Mouse (Mus musculus) adrenal gland, adult 2 months (tissue): Measurements from ENCODE around the gene Lat. TPM values are rescaled to one million over a fixed set of nuclear protein-coding genes. Genes with fewer than 3 reads are reported as not detected.
"Not testable (repeated sequence)": the region's sequence is repeated elsewhere in the genome, so short reads cannot be mapped to it uniquely, and the experiment has no call there.

Experiments
- DNase-seq: peaks from one replicate; pipeline ENCODE4 v3.0.0; 2021
- microRNA-seq, 2 experiments: library from miRNA; unstranded; fragments of <30 nt; microRNA quantifications; one replicate each; pipeline ENCODE4 v1.2.0; 2021
- polyA plus RNA-seq: library from polyadenylated mRNA; depleted of rRNA; stranded (reverse); fragments of >200 nt; gene quantifications from 2 replicates; pipeline ENCODE4 v1.2.3, GENCODE M21; 2012; rRNA removed
- total RNA-seq, 2 experiments: library from RNA; stranded (reverse); gene quantifications; 2 replicates each; pipeline ENCODE4 v1.2.3; 2021

Lat gene
- total and polyA plus RNA-seq, 3 experiments = 0.43 to 1.2 (median 1.1) TPM

DNA sequence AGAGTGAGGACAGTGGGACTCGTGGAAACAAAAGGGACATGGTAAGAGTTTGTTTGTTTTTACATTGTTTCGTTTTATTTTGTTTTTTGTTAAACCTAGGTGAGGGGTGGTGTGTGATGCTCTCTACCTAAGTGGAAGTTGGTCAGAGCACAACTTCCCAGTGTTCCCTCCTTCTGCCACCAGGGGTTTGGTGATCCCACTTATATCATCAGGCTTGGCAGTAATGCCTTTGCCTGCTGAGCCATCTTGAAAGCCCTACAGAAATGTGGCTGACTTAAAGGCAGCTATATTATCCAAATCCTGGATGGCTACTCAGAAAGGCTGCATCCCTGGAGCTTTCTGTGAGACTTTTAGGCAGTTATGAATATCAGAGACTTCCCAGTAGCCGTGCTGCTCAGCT lies 36.7 kb downstream of the Lat start:
- DNase-seq = no peak

DNA sequence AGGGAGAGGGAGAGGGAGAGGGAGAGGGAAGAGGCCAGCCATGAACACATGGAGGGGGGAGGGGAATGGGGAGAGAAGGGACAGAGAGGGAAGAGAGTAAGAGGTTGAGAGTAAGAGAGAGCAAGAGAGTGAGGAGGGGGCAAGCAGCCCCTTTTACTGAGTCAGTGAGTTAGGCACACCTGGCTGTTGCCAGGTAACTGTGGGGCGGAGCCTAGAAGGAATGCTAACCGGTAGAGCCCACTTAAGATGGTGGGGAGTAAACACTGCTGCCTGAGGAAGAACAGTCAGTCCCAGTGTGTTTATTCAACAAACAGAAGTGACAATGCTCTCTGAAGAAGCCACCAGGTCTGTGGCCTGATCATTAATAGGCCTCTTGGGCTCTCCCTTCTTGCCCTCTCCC lies 38.7 kb downstream of the Lat start:
- DNase-seq = no peak

DNA sequence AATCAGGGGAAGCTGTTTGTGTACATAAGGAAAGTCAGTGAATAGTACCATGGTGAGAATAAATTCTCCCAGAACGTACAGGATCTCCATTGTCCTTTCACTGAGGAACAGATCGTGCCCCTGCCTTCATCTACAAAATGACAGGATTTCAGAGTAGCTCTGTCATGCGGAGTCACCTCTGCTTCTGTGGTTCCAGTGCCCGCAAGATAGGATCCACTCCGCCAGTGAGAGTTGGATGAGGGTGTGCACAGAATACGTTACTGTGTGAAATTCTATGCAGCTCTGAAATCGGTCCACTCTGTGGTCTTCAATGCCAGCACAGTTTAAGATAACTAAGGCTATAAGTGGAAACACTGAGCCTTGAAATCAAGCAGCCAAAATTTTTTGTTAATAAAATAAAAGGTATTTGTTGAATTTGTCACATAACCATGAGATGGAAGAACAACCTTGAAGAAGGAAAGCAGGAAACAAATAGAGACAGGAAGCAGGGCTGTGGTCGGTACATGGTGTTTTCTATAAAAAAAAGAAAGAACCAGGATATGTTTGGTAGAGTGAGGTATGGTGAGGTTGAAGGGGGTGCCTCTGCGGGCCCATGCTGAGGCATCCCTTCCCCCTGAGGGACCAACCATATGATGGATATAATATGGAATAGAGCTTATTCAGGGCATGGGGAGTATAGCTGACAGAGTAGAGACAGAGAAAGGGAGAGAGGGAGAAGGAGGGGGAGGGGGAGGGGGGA lies 39.3 kb downstream of the Lat start:
- no peak for DNase-seq

DNA sequence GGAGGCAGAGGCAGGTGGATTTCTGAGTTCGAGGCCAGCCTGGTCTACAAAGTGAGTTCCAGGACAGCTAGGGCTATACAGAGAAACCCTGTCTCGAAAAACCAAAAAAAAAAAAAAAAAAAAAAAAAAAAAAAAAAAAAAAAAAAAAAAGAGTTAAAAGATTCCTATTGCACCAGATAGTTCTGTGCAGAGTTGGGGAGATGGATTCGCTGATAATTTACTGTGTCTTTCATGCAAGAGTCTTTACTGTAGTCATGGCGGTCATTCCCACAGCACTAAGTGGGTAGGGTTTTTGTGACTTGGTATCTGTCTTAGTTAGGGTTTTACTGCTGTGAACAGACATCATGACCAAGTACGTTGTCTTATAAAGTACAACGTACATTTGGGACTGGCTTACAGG lies 40.5 kb downstream of the Lat start:
- DNase-seq = not testable (repeated sequence)

DNA sequence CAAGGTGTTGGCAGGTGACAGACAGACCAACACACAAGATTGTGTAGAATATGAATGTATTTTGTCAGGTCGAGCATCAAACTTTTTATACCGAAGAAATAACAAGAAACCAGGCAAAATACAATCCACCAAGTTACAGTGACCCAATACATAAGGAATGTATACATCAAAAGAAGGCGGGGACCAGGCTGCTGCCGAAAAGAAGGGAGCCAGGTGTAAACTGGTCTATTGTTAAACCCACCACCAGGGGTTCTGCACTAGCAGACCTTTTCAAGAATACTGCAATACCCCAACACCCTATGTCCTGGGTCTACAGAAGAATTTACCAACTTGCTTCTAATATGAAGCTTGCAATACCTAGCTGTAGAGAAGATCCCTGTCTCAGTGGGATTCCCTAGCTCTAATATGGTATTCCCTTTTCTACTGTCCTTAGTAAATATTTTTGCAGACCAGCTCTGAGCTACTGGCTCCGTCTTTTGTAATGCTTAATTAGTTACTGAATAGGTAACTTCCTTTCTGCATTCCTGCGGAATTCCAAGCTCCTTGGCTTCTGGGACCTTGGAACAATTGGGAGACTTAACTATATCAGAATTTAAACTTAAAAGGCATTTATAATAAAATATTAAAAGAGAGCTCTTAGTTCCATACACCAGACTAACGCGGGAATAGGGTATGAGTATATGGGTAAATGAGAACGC lies 43.6 kb downstream of the Lat start:
- not testable (repeated sequence) for DNase-seq

DNA sequence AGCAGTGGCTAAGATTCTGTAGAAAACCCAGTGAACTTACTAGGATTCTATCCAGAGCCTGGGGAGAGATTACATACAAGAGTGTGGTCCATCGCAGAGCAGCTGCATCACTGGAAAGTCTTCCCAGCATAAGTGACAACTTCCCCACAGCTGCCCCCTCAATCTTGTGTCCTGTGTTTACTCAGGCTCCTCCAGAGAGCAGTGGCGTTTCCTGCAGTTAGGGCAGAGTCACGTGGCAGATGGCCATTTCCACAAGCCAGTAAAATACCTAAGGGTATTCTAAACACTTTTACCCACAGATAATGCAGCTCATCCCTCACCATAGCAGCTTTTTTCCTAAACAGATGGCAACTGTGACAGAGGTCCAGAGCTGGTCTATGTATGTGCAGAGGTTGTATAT lies 44.6 kb downstream of the Lat start:
- DNase-seq = no peak

DNA sequence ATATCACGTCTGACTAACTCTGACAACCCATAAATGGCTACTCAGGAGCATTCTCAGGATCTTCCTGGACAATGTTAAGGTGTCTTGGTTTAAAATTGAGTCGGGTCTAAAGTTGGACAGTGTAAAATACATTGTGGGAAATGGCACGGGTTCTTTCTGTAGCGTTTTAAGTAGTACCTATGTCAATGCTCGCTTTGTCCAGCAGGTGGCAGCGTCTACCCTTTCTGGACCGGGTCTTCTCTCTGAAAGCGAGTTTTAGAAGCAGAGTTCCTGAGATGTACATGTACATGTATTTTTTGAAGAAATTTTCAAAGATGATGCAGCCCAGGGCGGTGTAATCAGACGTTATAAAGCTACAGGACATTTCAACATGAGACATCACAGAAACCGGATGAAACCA lies 45.6 kb downstream of the Lat start:
- peak; percentile 69 for DNase-seq

DNA sequence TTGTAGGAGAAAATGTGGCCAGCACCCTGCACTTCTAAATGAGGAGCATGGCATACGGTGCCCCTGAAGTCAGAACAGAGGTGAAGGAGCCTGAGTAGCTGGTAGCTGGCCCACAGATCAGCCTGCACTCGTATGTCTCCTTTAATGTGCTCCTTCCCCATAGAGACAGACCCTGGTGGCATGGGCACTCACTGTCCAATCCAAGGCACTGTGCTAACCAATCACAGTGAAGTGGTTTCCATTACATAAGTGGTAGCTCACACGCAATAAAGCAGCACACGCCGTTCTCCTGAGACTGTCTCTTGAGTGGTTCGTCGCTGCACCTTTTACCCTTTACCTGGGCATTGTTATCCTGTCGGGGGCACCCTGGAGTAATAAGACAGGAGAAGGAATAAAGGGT lies 55.1 kb downstream of the Lat start:
- no peak for DNase-seq

Small RNAs within 50 kb of the gene (microRNA-seq; reads per million reads assigned to microRNA genes)
- 0 to 0.22 reads per million in 2 experiments for gene Mir7058

Other genes starting within 250 kb of the Lat start
- gene Xpo6, start 169.1 kb downstream of the Lat start, total RNA-seq = 100 to 1,000 TPM in 1 of 2 experiments, 10 to 100 TPM in 1; 87.1 to 100 TPM
- 131 and 176 TPM in 2 replicates for gene Xpo6, start 169.1 kb downstream of the Lat start, polyA plus RNA-seq
- gene Sbk1, start 97.0 kb downstream of the Lat start, total RNA-seq = 10 to 100 TPM; 32.4 to 91.1 TPM
- gene Sbk1, start 97.0 kb downstream of the Lat start, polyA plus RNA-seq = 112 and 178 TPM in 2 replicates
- 10 to 100 TPM; 31.3 to 39.0 TPM for gene Spns1, start 7.9 kb upstream of the Lat start, total RNA-seq
- 223 and 234 TPM in 2 replicates for gene Spns1, start 7.9 kb upstream of the Lat start, polyA plus RNA-seq
- 1 to 10 TPM; 5.6 to 8.2 TPM for gene Nfatc2ip, start 27.2 kb upstream of the Lat start, total RNA-seq
- 4.9 and 5.4 TPM in 2 replicates for gene Nfatc2ip, start 27.2 kb upstream of the Lat start, polyA plus RNA-seq
- under 1 TPM; 0.24 to 0.29 TPM for gene Cd19, start 45.3 kb upstream of the Lat start, total RNA-seq
- 0.50 and 0.73 TPM in 2 replicates for gene Cd19, start 45.3 kb upstream of the Lat start, polyA plus RNA-seq
- gene Rabep2, start 59.2 kb upstream of the Lat start, total RNA-seq = 10 to 100 TPM; 39.5 to 73.6 TPM
- 55.5 and 69.8 TPM in 2 replicates for gene Rabep2, start 59.2 kb upstream of the Lat start, polyA plus RNA-seq
- not detected for gene Atp2a1, start 93.5 kb upstream of the Lat start, total RNA-seq
- not detected in 2 replicates for gene Atp2a1, start 93.5 kb upstream of the Lat start, polyA plus RNA-seq
- gene Sh2b1, start 105.9 kb upstream of the Lat start, total RNA-seq = 10 to 100 TPM; 54.4 to 61.2 TPM
- 90.7 and 93.9 TPM in 2 replicates for gene Sh2b1, start 105.9 kb upstream of the Lat start, polyA plus RNA-seq
- gene Tufm, start 117.8 kb upstream of the Lat start, total RNA-seq = 100 to 1,000 TPM; 217 to 239 TPM
- 236 and 278 TPM in 2 replicates for gene Tufm, start 117.8 kb upstream of the Lat start, polyA plus RNA-seq
- gene Atxn2l, start 133.9 kb upstream of the Lat start, total RNA-seq = 100 to 1,000 TPM in 1 of 2 experiments, 10 to 100 TPM in 1; 83.7 to 108 TPM
- 454 and 474 TPM in 2 replicates for gene Atxn2l, start 133.9 kb upstream of the Lat start, polyA plus RNA-seq
- 100 to 1,000 TPM; 236 to 240 TPM for gene Eif3c, start 196.8 kb upstream of the Lat start, total RNA-seq
- gene Eif3c, start 196.8 kb upstream of the Lat start, polyA plus RNA-seq = 97.2 and 133 TPM in 2 replicates
- gene Apobr, start 215.4 kb upstream of the Lat start, total RNA-seq = 1 to 10 TPM; 2.0 to 4.7 TPM
- 5.3 and 7.5 TPM in 2 replicates for gene Apobr, start 215.4 kb upstream of the Lat start, polyA plus RNA-seq
- gene Cln3, start 216.2 kb upstream of the Lat start, total RNA-seq = 10 to 100 TPM; 33.2 to 47.4 TPM
- 52.8 and 56.1 TPM in 2 replicates for gene Cln3, start 216.2 kb upstream of the Lat start, polyA plus RNA-seq
- not detected for gene Il27, start 225.4 kb upstream of the Lat start, total RNA-seq
- 0.13 and 0.19 TPM in 2 replicates for gene Il27, start 225.4 kb upstream of the Lat start, polyA plus RNA-seq